Comparison of ENCODE assay signal across 8 mouse cellular contexts in the genomic region with DNA sequence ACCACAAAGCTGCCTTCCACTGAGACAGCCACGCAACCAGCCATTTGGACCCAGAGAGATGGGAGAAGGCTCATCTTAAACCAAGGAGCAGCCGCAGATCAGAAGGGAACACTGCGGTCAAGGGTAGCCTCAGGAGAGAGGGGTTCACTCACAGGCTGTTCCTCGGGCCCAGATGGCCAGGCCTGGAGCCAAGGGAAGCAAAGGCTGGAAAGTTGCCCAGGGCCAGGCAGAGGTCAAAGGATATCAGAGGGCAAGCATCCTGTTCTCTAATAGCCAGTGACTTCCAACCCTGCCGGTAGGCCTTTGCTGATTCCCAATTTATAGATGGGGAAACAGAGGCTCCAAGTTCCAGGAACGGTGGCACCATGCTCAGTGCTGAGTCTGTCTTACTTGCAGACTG. TPM values are rescaled to one million over a fixed set of nuclear protein-coding genes. Genes with fewer than 3 reads are reported as not detected.
A peak's percentile ranks its signal among the peaks of the same experiment; 100 is the strongest.
DNase-seq lines count a peak whose midpoint lies in the region; TF ChIP-seq lines count a peak whose summit lies in the region.

No protein-coding gene starts in this region.

- intact Hi-C loops in gastrocnemius, postnatal 14 days (cut with DNase I; ENCODE audit: low total_unique reads): no loop called here
- intact Hi-C loops in left cerebral cortex, postnatal 4 days (cut with DNase I): no loop called here

- H3K36me3 ChIP-seq in kidney, adult 2 months (ENCODE audit: control insufficient read depth, insufficient read depth, low read length): peaks cover 10% of the 10 kb centered on the region

- H3K27me3 ChIP-seq in kidney, adult 2 months (replicated peaks; ENCODE audit: control insufficient read depth, insufficient read depth, low read length): no peaks in the 10 kb centered on the region

- TF ChIP-seq CTCF in layer of hippocampus, adult 2 months (conservative IDR thresholded peaks at IDR 0.05): no peak
- TF ChIP-seq CTCF in kidney, adult 2 months (conservative IDR thresholded peaks at IDR 0.05; ENCODE audit: insufficient read depth, insufficient read length, low read depth, low read length): no peak

- peak overlapping the region; percentile 55; the same call in 1 of the 2 replicates for H3K27ac ChIP-seq in layer of hippocampus, adult 2 months
- H3K27ac ChIP-seq in kidney, adult 2 months (ENCODE audit: insufficient read depth, low read depth, low read length): peak overlapping the region; percentile 84

- no peak for DNase-seq in layer of hippocampus, adult 2 months (ENCODE audit: low spot score in 2 of 2)
- no peak for DNase-seq in layer of hippocampus, postnatal 36 days
- DNase-seq in gastrocnemius, postnatal 14 days: peak; percentile 75
- DNase-seq in kidney, adult 2 months: peak; percentile 95
- DNase-seq in lung, postnatal 4 days: peak; percentile 73 to 85
- no peak for DNase-seq in frontal cortex, postnatal 14 days (ENCODE audit: low spot score in 2 of 2)
- DNase-seq in left cerebral cortex, postnatal 4 days: no peak
- no peak for DNase-seq in layer of hippocampus, postnatal 14 days (ENCODE audit: low spot score in 2 of 2)

- TF ChIP-seq POLR2A in kidney, adult 2 months (IDR thresholded peaks at IDR 0.05; ENCODE audit: low read depth, low read length): no peak

- no peak overlapping the region for H3K4me3 ChIP-seq in layer of hippocampus, adult 2 months
- no peak overlapping the region; the same call in 1 of the 2 replicates for H3K4me3 ChIP-seq in kidney, adult 2 months (ENCODE audit: insufficient read depth, low read depth, low read length)

- peaks cover 57% of the 10 kb centered on the region for H3K4me1 ChIP-seq in kidney, adult 2 months (ENCODE audit: control insufficient read depth, insufficient read depth, low read length)

- 30% methylated on average over 6 of the region's 6 CpGs for WGBS in kidney, adult 2 months

RNA-seq across cellular contexts. Expression of a gene that starts 9.0 kb away (rescaled TPM):
- total RNA-seq in layer of hippocampus, adult 2 months (2021): 10 to 100 TPM; 34.1 to 35.6 TPM
- total RNA-seq in layer of hippocampus, postnatal 36 days (2021): 10 to 100 TPM; 36.5 to 39.8 TPM
- total RNA-seq in gastrocnemius, postnatal 14 days (2021): 10 to 100 TPM; 88.5 to 89.4 TPM
- 220 and 229 TPM in 2 replicates for polyA plus RNA-seq in kidney, adult 2 months (2012; rRNA removed)
- total RNA-seq in left cerebral cortex, postnatal 4 days (2021): 10 to 100 TPM; 74.2 to 77.9 TPM
- 10 to 100 TPM; 40.8 to 43.0 TPM for total RNA-seq in layer of hippocampus, postnatal 14 days (2021)

RNA-seq across cellular contexts. Expression of a gene that starts 26.0 kb away (rescaled TPM):
- 1 to 10 TPM; 9.4 to 9.5 TPM for total RNA-seq in layer of hippocampus, adult 2 months (2021)
- 1 to 10 TPM; 8.7 to 9.4 TPM for total RNA-seq in layer of hippocampus, postnatal 36 days (2021)
- total RNA-seq in gastrocnemius, postnatal 14 days (2021): 10 to 100 TPM; 10.9 to 12.0 TPM
- 11.9 and 13.9 TPM in 2 replicates for polyA plus RNA-seq in kidney, adult 2 months (2012; rRNA removed)
- 1 to 10 TPM; 8.1 to 9.9 TPM for total RNA-seq in left cerebral cortex, postnatal 4 days (2021)
- 1 to 10 TPM; 7.5 to 8.1 TPM for total RNA-seq in layer of hippocampus, postnatal 14 days (2021)

RNA-seq across cellular contexts. Expression of a gene that starts 26.9 kb away (rescaled TPM):
- total RNA-seq in layer of hippocampus, adult 2 months (2021): 1 to 10 TPM; 4.4 to 5.8 TPM
- 1 to 10 TPM; 4.4 to 5.0 TPM for total RNA-seq in layer of hippocampus, postnatal 36 days (2021)
- 10 to 100 TPM; 26.1 to 31.3 TPM for total RNA-seq in gastrocnemius, postnatal 14 days (2021)
- 12.5 and 15.9 TPM in 2 replicates for polyA plus RNA-seq in kidney, adult 2 months (2012; rRNA removed)
- total RNA-seq in left cerebral cortex, postnatal 4 days (2021): 10 to 100 TPM; 13.7 to 15.0 TPM
- 10 to 100 TPM; 11.9 TPM for total RNA-seq in layer of hippocampus, postnatal 14 days (2021)

RNA-seq across cellular contexts. Expression of a gene that starts 32.7 kb away (rescaled TPM):
- total RNA-seq in layer of hippocampus, adult 2 months (2021): 100 to 1,000 TPM; 169 to 174 TPM
- 100 to 1,000 TPM; 148 to 154 TPM for total RNA-seq in layer of hippocampus, postnatal 36 days (2021)
- total RNA-seq in gastrocnemius, postnatal 14 days (2021): under 1 TPM; 0.66 to 0.82 TPM
- polyA plus RNA-seq in kidney, adult 2 months (2012; rRNA removed): 3.0 and 3.6 TPM in 2 replicates
- total RNA-seq in left cerebral cortex, postnatal 4 days (2021): 100 to 1,000 TPM in 1 of 2 experiments, 10 to 100 TPM in 1; 43.8 to 116 TPM
- 100 to 1,000 TPM; 110 to 123 TPM for total RNA-seq in layer of hippocampus, postnatal 14 days (2021)

RNA-seq across cellular contexts. Expression of a gene that starts 53.0 kb away (rescaled TPM):
- 10 to 100 TPM; 58.4 to 58.7 TPM for total RNA-seq in layer of hippocampus, adult 2 months (2021)
- 10 to 100 TPM; 56.9 to 62.8 TPM for total RNA-seq in layer of hippocampus, postnatal 36 days (2021)
- total RNA-seq in gastrocnemius, postnatal 14 days (2021): 10 to 100 TPM; 13.2 to 13.3 TPM
- 29.3 and 32.0 TPM in 2 replicates for polyA plus RNA-seq in kidney, adult 2 months (2012; rRNA removed)
- total RNA-seq in left cerebral cortex, postnatal 4 days (2021): 10 to 100 TPM; 85.5 to 91.9 TPM
- 10 to 100 TPM; 50.4 to 58.2 TPM for total RNA-seq in layer of hippocampus, postnatal 14 days (2021)

Comparison
In these comparisons a context has a peak if more than half of its experiments do, and no peak if none do; other contexts are left out.
1. DNase-seq: peak in gastrocnemius, postnatal 14 days (single experiment), kidney, adult 2 months (single experiment) and lung, postnatal 4 days (2 of 2); none in layer of hippocampus, adult 2 months (0 of 2), layer of hippocampus, postnatal 36 days (0 of 2), frontal cortex, postnatal 14 days (0 of 2), left cerebral cortex, postnatal 4 days (single experiment) and layer of hippocampus, postnatal 14 days (0 of 2).